Mouse (Mus musculus) urinary bladder, postnatal 25 days (tissue): ENCODE results near the gene Npc1l1.
A peak's percentile ranks its signal among the peaks of the same experiment; 100 is the strongest.
"Not testable (repeated sequence)": the region's sequence is repeated elsewhere in the genome, so short reads cannot be mapped to it uniquely, and the experiment has no call there.

ENCODE experiments used
- DNase-seq: peaks from one replicate; pipeline ENCODE4 v3.0.0; 2022; ENCODE audit warnings: low spot score

Gene Npc1l1

DNA sequence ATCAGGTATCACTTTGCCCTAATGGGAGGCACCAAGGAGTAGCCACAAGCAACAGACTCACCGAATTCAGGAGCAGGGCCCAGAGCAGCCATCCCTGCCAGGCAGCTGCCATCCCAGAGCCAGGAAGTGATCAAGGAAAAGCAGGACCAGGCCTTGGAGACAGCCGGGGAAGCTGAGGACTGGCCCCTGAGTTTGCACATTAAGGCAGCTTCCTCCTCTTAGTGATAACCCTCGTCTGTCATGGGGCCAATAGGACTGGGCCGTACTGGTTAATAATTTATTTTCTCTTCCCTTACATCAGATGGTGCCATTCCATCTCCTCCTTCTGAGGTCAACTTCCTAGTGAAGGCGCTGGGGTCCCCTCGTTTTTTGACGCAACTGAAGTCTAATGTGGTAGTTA, at the start of gene Npc1l1:
TSS of gene Npc1l1 (minus strand) at position 132 of the 400 bp plus-strand sequence.
- DNase-seq: no peak

DNA sequence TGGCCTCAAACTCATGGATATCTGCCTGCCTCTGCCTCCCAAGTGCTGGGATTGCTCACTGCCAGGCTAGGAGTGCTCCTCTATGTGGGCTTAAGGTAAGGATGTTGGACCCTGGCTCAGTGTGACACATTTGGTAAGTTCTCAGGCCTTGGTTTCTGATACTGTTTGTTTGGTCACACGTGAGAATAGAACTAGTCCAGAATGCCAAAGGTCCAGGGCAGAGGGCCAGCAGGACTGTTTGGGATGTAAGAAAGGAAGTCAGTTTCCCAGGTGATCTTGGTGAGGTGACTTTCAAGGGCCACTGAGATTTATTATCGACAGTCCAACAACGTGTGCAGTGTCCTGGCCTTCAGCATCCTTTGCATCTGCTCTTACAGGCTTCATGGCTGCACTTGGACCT, 46.5 kb upstream of the Npc1l1 start:
- no peak for DNase-seq

GRCm38 (mm10) chr11:6275094-6275484, 45.1 kb upstream of the Npc1l1 start:
- no peak for DNase-seq

DNA sequence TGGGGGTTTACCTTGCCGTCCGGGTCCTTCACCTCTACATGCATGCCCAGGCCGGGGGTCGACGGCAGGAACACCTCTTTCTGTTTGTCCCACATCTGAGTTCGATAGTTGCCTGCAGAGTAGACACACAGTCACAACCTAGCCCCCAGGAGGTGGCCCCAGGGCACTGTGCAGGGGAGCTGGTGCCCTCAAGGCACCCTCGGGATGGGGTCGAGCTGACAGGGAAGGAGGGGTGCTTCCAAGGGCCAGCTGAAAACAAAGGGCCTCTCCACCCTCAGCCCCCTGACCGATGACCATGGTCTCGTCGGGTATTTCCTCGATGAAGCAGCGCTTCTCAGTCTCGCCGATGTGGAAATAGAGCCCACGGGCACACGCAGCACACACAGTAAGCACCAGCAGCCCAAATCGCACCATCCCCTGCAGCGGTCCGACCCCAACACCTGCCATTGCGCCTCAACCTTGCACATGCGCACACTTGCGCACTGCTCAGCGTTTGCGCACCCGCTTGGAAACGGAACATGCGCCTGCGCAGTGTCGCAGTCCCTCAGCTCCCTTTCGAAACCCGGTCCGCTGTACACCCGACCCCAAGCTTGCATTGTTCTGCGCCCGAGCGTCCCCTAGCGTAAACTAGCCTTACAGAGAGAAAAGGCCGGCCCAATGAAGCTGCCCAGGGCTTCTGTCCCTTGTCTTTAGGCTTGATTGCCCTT, 44.6 kb upstream of the Npc1l1 start, which contains the start of gene Tmed4:
TSS of gene Tmed4 (minus strand) at position 484 of the 707 bp plus-strand sequence.
- DNase-seq: peak; percentile 99

GRCm38 (mm10) chr11:6273607-6274006, 43.7 kb upstream of the Npc1l1 start:
- DNase-seq: no peak

- peak; percentile 85 for DNase-seq
Measured at GRCm38 (mm10) chr11:6267320-6268254, 37.6 kb upstream of the Npc1l1 start, which contains the start of gene Ddx56. Ddx56 (minus strand) TSS chr11:6267772.

DNA sequence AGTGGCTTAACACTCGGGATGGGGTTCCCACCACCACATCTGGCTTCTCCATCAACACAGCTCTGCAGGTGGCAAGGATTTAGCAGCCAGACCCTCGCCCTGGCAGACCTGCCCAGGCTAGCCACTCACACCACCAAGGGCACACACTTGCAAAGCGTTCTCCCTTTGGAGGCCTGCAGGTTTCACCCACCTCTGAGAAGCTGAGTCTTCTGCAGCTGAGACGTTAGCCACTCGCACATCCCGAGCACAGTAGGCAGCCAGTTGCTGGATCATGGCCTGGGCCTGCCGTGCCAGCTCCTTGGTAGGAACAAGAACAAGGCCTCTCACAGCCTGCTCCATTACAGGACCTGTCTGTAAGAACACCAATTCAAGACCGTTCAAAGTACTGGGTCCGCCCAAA, 36.7 kb upstream of the Npc1l1 start:
- DNase-seq: no peak

GRCm38 (mm10) chr11:6261434-6262082, 31.6 kb upstream of the Npc1l1 start:
- DNase-seq: peak; percentile 64

- no peak for DNase-seq
Measured at GRCm38 (mm10) chr11:6259413-6259812, 29.5 kb upstream of the Npc1l1 start.

DNA sequence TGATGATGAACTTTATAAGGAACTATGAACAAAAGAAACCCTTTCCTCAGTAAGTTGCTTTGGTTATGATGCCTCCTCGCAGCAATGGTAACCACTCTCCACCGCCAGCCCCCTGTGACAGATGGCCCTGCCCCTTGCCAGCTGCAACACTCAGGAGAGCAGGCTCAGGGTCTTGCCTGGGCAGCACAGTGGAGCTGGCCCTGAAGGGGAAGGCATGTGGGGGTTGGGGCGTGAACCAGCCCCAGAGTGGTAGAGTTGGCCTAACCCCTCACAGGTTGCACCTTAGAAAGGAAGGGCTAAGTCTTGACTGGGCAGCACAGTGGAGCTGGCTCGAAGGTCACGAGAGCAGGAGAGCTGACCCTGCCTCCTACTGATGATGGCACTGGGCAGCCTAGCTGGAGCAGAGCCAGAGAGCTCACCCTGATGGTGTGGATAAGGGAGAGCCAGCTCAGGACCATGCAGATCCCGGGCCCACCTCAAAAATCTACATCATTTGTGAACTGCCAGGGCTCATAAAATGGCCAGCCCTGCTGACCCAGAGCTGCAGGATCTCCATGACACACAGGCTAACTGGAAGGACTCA, 26.6 kb upstream of the Npc1l1 start:
- DNase-seq: no peak

DNA sequence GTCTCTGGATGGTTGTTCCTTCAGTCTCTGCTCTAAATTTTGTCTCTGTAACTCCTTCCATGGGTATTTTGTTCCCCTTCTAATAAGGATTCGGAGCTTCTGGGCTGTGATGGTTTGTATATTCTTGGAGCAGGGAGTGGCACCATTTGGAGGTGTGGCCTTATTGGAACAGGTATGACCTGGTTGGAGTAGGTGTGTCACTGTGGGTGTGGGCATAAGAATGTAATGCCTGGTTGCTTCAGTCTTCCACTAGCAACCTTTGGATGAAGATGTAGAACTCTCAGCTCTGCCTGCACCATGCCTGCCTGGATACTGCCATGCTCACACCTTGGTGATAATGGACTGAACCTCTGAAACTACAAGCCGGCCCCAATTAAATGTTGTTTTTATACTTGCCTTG, 24.7 kb upstream of the Npc1l1 start:
- not testable (repeated sequence) for DNase-seq

DNA sequence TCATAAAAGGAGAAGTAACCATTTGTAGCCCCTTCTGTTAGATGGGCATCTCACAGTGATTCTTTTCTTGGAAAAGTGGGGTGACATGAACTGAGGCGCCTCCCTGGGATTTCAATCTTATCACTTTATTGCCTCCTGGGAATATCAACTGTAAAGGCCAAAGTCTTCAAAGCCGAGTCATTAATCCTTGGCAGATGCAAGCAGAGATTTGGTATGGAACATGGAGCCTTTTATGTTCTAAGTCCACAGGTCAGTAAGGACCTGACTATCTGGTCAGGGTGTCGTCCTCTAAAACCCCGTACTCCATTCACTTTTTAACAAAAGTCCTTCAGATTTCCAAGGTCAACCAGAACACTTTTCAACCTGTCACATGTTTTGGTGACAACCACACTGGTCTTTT, 22.9 kb upstream of the Npc1l1 start:
- no peak for DNase-seq

- no peak for DNase-seq
Measured at GRCm38 (mm10) chr11:6252248-6252647, 22.3 kb upstream of the Npc1l1 start.

DNA sequence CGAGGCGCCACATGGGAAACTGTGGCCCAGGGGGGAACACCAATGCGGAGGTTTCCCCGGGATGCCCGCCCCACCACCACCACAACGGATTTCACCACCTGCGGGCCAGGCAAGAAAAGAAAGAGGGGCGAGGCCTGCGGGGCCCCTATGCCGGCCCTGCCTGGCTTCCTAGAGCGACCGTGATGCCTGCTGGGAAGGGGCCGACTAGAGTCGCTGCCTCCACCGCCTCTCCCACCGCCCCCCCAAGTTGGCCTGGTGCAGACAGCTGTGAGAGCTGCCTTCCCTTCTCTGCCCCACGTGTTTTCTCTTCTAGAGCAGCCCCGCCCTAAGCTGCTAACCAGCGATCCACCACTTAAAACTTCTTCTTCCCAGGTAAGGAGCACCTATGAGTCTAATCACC, 14.8 kb upstream of the Npc1l1 start:
- DNase-seq: no peak

GRCm38 (mm10) chr11:6233025-6233424, 3.1 kb upstream of the Npc1l1 start:
- no peak for DNase-seq

- DNase-seq: no peak
Measured at GRCm38 (mm10) chr11:6224541-6225229, 5.3 kb downstream of the Npc1l1 start.

DNA sequence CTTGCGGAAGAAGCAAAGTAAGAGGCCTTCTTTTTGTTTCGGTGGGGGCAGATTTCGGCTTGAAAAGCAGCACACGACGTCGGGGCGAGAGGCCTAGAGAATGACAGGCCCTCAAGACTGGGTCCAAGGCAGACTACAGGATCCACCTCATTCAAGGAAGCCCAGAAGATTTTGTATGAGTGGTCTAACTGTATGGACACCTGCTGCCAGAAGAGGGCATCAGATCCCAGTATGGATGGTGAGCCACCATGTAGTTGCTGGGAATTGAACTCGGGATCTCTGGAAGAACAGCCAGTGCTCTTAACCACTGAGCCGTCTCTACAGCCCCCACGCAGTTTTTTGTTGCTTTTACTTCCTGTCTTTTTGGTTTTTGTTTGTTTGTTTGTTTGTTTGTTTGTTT, 7.8 kb downstream of the Npc1l1 start:
- no peak for DNase-seq

DNA sequence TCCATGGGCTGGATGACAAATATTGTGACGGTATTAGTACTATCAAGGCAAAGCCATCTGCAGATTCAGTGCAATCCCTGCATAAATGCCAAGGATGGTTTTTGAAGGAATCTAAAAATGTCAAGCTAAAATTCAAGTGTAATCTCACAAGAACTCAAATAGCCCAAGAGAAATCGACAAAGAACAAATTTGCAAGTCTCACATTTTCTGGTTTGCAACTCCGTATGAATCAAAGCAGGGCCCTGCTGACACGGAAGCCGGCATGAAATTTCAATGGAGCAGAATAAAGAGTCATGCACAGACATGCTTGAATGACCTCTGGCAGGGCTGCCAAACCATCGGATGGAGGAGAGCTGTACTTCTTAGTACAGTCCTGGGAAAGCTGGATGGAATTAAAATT, 10.0 kb downstream of the Npc1l1 start:
- no peak for DNase-seq

DNA sequence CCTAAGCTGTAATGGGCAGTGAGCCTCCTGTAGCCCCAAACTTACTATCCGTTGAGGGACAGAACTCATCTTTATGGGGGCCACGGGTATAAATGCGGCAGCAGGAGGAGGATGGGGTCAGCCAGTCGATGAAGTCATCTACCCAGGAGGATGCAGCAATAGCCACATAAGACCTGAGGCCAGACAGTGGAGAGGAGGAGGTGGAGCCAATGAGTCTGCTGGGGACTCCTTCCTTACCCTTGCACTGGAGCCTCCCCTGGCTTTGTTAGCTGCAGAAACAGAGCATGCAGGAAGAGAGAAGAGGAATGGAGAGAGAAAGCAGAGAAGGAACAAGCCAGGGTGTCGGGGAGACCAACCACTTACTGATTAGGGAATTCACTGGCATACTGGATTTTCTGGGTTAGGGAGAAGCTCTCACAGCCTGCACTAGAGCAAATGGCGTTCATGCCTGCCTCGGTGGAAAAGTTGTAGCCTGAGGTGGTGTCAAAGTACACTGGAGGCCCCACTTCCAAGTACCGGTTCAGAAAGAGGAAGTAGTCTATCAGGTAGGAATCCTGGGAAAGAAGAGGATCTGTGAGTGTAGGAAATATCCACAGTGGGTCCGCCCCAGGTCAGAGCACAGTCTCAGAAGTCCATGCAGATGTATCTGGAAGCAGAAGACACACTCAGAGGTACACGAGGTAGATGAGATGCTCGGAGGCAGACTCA, 11.6 kb downstream of the Npc1l1 start:
- no peak for DNase-seq

DNA sequence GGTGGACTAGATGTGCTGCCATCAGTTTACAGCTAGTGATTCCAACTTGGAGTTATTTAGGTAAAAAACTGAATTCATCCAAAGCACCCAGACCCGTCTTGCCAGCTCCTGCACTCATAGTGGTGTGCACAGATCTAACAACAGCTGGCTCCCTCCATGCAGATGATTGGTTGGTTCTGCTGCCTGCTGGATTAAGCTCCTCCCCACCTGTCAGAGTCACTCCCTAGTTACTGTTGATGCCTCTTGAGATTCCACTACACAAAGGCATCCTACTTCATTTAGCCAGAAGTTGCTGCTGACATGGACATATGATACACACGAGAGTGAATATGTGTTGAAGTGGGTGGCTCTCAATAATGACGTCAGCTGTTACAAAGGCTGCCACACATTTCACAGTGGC, 13.1 kb downstream of the Npc1l1 start:
- no peak for DNase-seq

GRCm38 (mm10) chr11:6208158-6208557, 21.8 kb downstream of the Npc1l1 start:
- DNase-seq: no peak
